Mouse (Mus musculus): ENCODE measurements around the gene Apba2.

- TF ChIP-seq POLR2A (IDR thresholded peaks at IDR 0.05; ENCODE audit: extremely low read depth, insufficient read depth, low read length), result no peak
- no peak for TF ChIP-seq CTCF (IDR thresholded peaks at IDR 0.05; ENCODE audit: extremely low read depth, insufficient read depth, low read length)
Measured at GRCm38 (mm10) chr7:64568722-64569121, 67.2 kb downstream of the Apba2 start.
